Mouse (Mus musculus) heart, adult 2 months (tissue): ENCODE measurements around the gene Kremen2. TPM values are rescaled to one million over a fixed set of nuclear protein-coding genes. Genes with fewer than 3 reads are reported as not detected.

Source experiments
- DNase-seq, 2 experiments: peaks; one replicate each; pipeline ENCODE4 v3.0.0; 2021
- H3K27ac ChIP-seq: fragments of 200-600 bp; 2 replicates; pipeline ENCODE4 v1.8.1; 2022
- H3K27me3 ChIP-seq: fragments of 200-500 bp; 2 replicates; pipeline ENCODE4 v1.6.1; 2012; ENCODE audit warnings: mild to moderate bottlenecking, low read length, inconsistent platforms, mixed read lengths; ENCODE audit not compliant: control insufficient read depth, insufficient read depth
- H3K36me3 ChIP-seq: fragments of 200-500 bp; 2 replicates; pipeline ENCODE4 v1.6.1; 2012; ENCODE audit warnings: low read length, inconsistent platforms; ENCODE audit not compliant: control insufficient read depth, insufficient read depth
- H3K4me1 ChIP-seq: fragments of 200-500 bp; 2 replicates; pipeline ENCODE4 v1.6.1; 2011; ENCODE audit warnings: low read length; ENCODE audit not compliant: control insufficient read depth, insufficient read depth
- H3K4me3 ChIP-seq: fragments of 200-600 bp; 2 replicates; pipeline ENCODE4 v1.8.1; 2022
- H3K79me2 ChIP-seq: fragments of 200-500 bp; replicated peaks from 2 replicates; pipeline ENCODE4 v1.6.1; 2012; ENCODE audit warnings: mild to moderate bottlenecking, inconsistent platforms, low read length, moderate library complexity, mixed read lengths; ENCODE audit not compliant: control insufficient read depth, insufficient read depth
- H3K9ac ChIP-seq: fragments of 200-500 bp; 2 replicates; pipeline ENCODE4 v1.6.1; 2012; ENCODE audit warnings: low read depth, mild to moderate bottlenecking, control low read depth, inconsistent platforms, low read length, mixed read lengths
- CTCF ChIP-seq: fragments of 200-600 bp; IDR thresholded peaks from 2 replicates; pipeline ENCODE4 v1.8.1; 2022; ENCODE audit warnings: antibody characterized with exemption, mild to moderate bottlenecking, moderate library complexity
- EP300 ChIP-seq: fragments of 200-500 bp; IDR thresholded peaks from 2 replicates; pipeline ENCODE4 v1.6.1; 2011; ENCODE audit warnings: low read depth, low read length, control low read depth; ENCODE audit not compliant: insufficient read depth
- POLR2A ChIP-seq: fragments of 200-500 bp; IDR thresholded peaks from 2 replicates; pipeline ENCODE4 v1.6.1; 2011; ENCODE audit warnings: mild to moderate bottlenecking, low read depth, low read length, control low read depth; ENCODE audit not compliant: insufficient read depth
- WGBS: fragments of 180-500 bp; shearing (Covaris S2); methylation state at CpG from one replicate; pipeline ENCODE4 v1.1.7; 2018; 5-methylcytosine and 5-hydroxymethylcytosine counted together
- intact Hi-C: fragments of 180-260 bp; cut with DNase I; formaldehyde crosslinking; loops from one replicate; pipeline ENCODE4 v1.15.1; 2025
- polyA plus RNA-seq: library from polyadenylated mRNA; depleted of rRNA; stranded (reverse); fragments of >200 nt; gene quantifications from 2 replicates; pipeline ENCODE4 v1.2.3, GENCODE M21; 2012
- total RNA-seq, 2 experiments: library from RNA; stranded (reverse); gene quantifications; 2 replicates each; pipeline ENCODE4 v1.2.3; 2021

The Kremen2 gene
- total and polyA plus RNA-seq, 3 experiments: 0.27 TPM; not detected in 2

DNA sequence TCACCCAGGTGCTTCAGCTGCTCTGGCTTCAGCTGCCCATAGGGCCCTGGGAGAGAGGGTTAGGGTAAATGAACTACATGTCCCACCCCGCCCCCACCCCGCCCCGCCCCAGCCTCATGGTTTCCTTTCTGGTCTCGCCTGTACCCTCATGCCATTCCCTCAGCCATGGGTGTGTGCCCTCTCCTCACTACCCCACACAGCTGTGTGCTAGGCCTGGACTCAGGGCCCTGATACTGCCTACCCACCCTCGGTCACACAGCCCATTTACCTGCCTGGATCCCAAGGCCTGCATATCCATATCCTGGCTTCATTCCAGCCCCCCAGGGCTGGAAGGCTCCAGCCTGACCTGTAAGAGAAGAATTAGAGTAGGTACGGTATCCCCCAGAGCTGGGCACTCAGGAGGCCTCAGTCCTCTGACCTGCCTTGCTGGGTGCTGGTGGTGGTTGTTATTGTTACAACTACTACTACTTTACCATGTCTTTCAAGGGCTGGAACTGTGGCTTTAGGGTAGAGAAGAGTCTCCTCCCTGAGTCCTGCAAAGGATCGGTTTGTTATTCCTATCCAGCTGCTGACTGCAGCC is 40.0 kb downstream of the Kremen2 start:
- no peak for DNase-seq
- Histone ChIP-seq H3K9ac (no peak overlapping the region), H3K27ac (no peak overlapping the region), H3K4me3 (no peak overlapping the region), H3K79me2 (no peaks in the 10 kb centered on the region), H3K27me3 (no peaks in the 10 kb centered on the region), H3K36me3 (no peaks in the 10 kb centered on the region), H3K4me1 (no peaks in the 10 kb centered on the region)
- intact Hi-C loops: loop anchor here (2.0 kb wide), 2 partner anchors 45 to 135 kb away; partner anchors contain the start of gene Bicdl2
- 83% methylated on average over 7 of the region's 7 CpGs for WGBS
- TF ChIP-seq POLR2A: no peak
- no peak for TF ChIP-seq CTCF
- TF ChIP-seq EP300: no peak

DNA sequence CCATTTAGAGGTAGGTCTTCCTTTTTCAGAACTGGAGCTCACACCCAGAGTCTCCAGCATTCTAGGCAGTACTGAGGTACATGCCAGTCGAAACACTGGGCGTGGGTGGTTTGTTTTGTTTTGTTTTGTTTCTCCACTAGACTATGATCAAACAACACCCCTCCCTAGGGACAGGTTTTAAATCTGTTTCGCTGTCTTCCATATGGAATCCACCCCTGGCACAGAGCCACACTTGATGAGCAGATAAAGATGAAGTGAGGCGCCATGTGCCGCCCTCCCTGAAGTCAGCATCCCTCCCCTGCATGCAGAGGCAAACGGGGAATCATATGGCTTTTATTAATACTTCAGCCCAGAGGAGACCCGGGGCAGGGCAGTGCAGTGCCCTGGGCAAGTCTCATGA is 40.9 kb downstream of the Kremen2 start:
- no peak for DNase-seq
- 44% methylated on average over 7 of the region's 7 CpGs for WGBS
- TF ChIP-seq POLR2A: no peak
- no peak for TF ChIP-seq EP300
- no peak for TF ChIP-seq CTCF

DNA sequence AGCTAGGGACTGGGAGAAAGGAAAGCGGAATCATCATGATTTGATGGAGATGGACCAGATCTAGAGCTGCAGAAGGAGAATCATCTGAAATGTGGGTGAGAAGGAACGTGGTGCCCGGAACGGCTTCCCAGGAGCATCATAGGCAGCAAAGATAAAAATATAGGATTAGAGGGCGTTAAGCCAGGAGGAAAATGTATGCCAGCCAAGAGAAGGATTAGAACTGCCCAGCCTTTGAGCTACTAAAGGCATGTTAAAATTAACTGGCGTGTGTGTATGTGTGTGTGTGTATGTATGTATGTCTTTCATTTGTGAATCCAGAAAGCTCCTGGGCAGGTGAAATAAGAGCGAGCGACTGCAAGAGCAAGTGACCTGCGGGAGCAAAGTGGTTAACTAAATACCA is 42.3 kb downstream of the Kremen2 start:
- 79% methylated on average over 9 of the region's 9 CpGs for WGBS

More for the DNA sequence above, 40.9 kb downstream of the Kremen2 start:
- Histone ChIP-seq H3K27ac (no peak overlapping the region), H3K4me3 (no peak overlapping the region), H3K79me2 (no peaks in the 10 kb centered on the region), H3K9ac (no peak overlapping the region), H3K4me1 (peaks cover 2% of the 10 kb centered on the region; the same call in 1 of the 2 replicates), H3K27me3 (no peaks in the 10 kb centered on the region), H3K36me3 (no peaks in the 10 kb centered on the region)
- intact Hi-C loops: loop anchor here (2.0 kb wide), 1 partner anchor 134 kb away; no protein-coding TSS in a partner anchor

DNA sequence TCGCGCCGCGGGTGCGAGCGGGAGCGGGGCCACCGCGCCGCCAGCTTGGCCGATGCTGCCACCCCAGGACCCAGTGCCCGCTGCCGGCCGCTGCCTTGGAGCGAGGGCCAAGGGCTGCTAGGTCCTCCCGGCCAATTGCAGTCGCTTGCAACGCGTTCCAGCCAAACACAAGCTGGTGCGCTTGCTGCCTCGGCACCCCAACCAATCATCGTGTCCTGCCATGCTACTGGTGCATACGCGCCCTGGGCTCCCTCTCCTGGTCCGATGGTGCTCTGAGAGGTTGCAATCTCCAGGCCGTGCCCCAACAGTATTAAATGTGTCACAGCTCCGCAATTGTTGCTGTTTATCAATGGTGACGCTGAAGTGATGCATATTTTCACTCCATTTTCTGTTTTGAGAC is 45.6 kb downstream of the Kremen2 start:
- H3K4me3 ChIP-seq: peak overlapping the region; percentile 63
- TF ChIP-seq CTCF: peak; percentile 91
- peak; percentile 41; the same call in 1 of the 2 replicates for TF ChIP-seq POLR2A
- TF ChIP-seq EP300: 0 out of 2 replicates have a peak, but pooled peaks have one; percentile 42
- no peaks in the 10 kb centered on the region for H3K27me3 ChIP-seq
- no peaks in the 10 kb centered on the region for H3K36me3 ChIP-seq
- H3K4me1 ChIP-seq: peaks cover 2% of the 10 kb centered on the region; the same call in 1 of the 2 replicates
- peak overlapping the region; percentile 72 for H3K27ac ChIP-seq
- peak; percentile 85 to 92 for DNase-seq
- under 1% methylated on average over 28 of the region's 28 CpGs for WGBS
- no peaks in the 10 kb centered on the region for H3K79me2 ChIP-seq
- intact Hi-C loops: no loop called here
- H3K9ac ChIP-seq: peak overlapping the region; percentile 76

More for the DNA sequence above, 42.3 kb downstream of the Kremen2 start:
- Histone ChIP-seq H3K27ac (no peak overlapping the region), H3K79me2 (no peaks in the 10 kb centered on the region), H3K4me1 (peaks cover 2% of the 10 kb centered on the region; the same call in 1 of the 2 replicates), H3K9ac (no peak overlapping the region), H3K27me3 (no peaks in the 10 kb centered on the region), H3K36me3 (no peaks in the 10 kb centered on the region), H3K4me3 (no peak overlapping the region)
- TF ChIP-seq CTCF (no peak), POLR2A (no peak), EP300 (no peak)
- DNase-seq: no peak
- intact Hi-C loops: loop anchor here (2.0 kb wide), 1 partner anchor 72 kb away; no protein-coding TSS in a partner anchor

DNA sequence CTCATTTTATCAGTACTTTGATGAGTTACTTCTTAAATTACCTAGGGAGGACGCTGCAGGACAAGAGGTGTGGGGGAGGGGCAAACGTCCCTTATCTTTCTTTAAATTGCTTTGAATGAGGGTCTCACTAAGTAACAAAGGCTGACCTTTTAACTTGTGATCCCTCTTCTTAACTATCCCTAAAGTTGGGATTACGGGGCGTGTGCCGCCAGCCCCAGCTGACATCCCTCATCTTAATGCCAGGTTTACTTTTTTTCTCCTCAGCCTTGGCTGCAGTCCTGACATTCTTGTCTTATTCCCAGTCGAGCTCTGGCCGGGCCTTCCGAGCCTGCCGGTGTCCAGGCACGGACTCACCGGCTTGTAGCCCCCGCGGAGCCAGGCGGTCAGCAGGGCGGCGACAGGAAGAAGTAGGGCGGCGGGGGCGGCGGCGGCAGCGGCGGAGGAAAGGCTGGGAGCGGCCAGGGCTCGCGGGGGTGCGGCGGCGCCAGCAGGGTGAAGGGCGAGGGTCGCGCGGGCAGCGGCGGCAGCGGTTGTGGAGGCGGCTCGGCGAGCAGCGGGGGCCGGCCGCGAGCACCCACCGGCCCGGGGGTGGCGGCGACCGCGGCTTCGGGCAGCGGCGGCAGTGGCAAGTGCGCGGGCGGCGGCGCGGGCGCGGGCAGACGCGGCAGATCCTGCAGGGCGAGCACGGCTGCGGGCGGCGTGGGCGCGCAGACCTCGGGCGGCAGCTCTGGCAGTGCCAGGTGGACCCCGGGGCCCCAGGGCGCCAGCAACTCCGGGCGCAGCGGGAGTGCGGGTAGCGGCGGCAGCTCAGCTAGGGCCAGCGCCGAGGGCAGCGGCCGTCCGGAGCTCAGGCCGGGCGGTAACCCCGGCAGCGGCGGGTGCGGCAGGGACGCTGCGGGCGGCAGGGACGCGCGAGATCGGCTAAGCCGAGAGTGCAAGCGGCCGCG is 46.2 kb downstream of the Kremen2 start:
- intact Hi-C loops: no loop called here
- H3K79me2 ChIP-seq: no peaks in the 10 kb centered on the region
- H3K4me3 ChIP-seq: peak overlapping the region; percentile 63
- WGBS: 2% methylated on average over 92 of the region's 101 CpGs
- peaks cover 2% of the 10 kb centered on the region; the same call in 1 of the 2 replicates for H3K4me1 ChIP-seq
- no peaks in the 10 kb centered on the region for H3K27me3 ChIP-seq
- peak; percentile 75 to 78 for DNase-seq
- H3K36me3 ChIP-seq: no peaks in the 10 kb centered on the region
- TF ChIP-seq EP300 (no peak), POLR2A (no peak), CTCF (peak; percentile 37)
- peak overlapping the region; percentile 72 for H3K27ac ChIP-seq
- H3K9ac ChIP-seq: peak overlapping the region; percentile 76
